Mouse (Mus musculus) midbrain, embryonic 11.5 days (tissue): ENCODE measurements around the gene Clpx. TPM values are rescaled to one million over a fixed set of nuclear protein-coding genes. Genes with fewer than 3 reads are reported as not detected.
"Not testable (repeated sequence)": the region's sequence is repeated elsewhere in the genome, so short reads cannot be mapped to it uniquely, and the experiment has no call there.

Experiments
- ATAC-seq: fragments of 200-750 bp; cut with Nextera tagmentation; 2 replicates; pipeline ENCODE4 v1.8.0; 2017; ENCODE audit warnings: moderate TSS enrichment, moderate library complexity; ENCODE audit not compliant: low FRiP score
- DNase-seq: peaks from one replicate; pipeline ENCODE4 v3.0.0; 2015; ENCODE audit warnings: low spot score; ENCODE audit errors: missing footprints
- H3K27ac ChIP-seq: fragments of 300-500 bp; sonication (generic); 2 replicates; pipeline ENCODE4 v1.5.1; 2014; ENCODE audit warnings: low read depth, low read length
- H3K27me3 ChIP-seq: fragments of 300-500 bp; sonication (generic); 2 replicates; pipeline ENCODE4 v1.6.1; 2014; ENCODE audit warnings: mild to moderate bottlenecking, low read length, moderate library complexity, mixed read lengths; ENCODE audit not compliant: control insufficient read depth, insufficient read depth
- H3K36me3 ChIP-seq: fragments of 300-500 bp; sonication (generic); 2 replicates; pipeline ENCODE4 v1.6.1; 2014; ENCODE audit warnings: mild to moderate bottlenecking, low read length, moderate library complexity, mixed read lengths; ENCODE audit not compliant: control insufficient read depth, insufficient read depth
- H3K4me1 ChIP-seq: fragments of 300-500 bp; sonication (generic); 2 replicates; pipeline ENCODE4 v1.6.1; 2014; ENCODE audit warnings: low read length; ENCODE audit not compliant: control insufficient read depth, insufficient read depth
- H3K4me2 ChIP-seq: fragments of 300-500 bp; sonication (generic); 2 replicates; pipeline ENCODE4 v1.6.1; 2014; ENCODE audit warnings: mild to moderate bottlenecking, moderate library complexity
- H3K4me3 ChIP-seq: fragments of 300-500 bp; sonication (generic); 2 replicates; pipeline ENCODE4 v1.5.1; 2014; ENCODE audit warnings: low read depth, low read length
- H3K9ac ChIP-seq: fragments of 300-500 bp; sonication (generic); 2 replicates; pipeline ENCODE4 v1.6.1; 2014; ENCODE audit warnings: low read length
- H3K9me3 ChIP-seq: fragments of 300-500 bp; sonication (generic); 2 replicates; pipeline ENCODE4 v1.6.1; 2016; ENCODE audit warnings: low read length; ENCODE audit not compliant: control insufficient read depth
- WGBS: fragments of 180-500 bp; shearing (Covaris S2); extraction: QIAGEN DNeasy Blood & Tissue Kit; methylation state at CpG from one replicate; pipeline ENCODE4 v1.1.7; 2014; 5-methylcytosine and 5-hydroxymethylcytosine counted together
- polyA plus RNA-seq: library from polyadenylated mRNA; unstranded; fragments of >200 nt; fragmentation: Nextera tagmentation; extraction: Ambion mirVana; gene quantifications from 2 replicates; pipeline ENCODE4 v1.2.1, GENCODE M21; 2014

The Clpx gene
- polyA plus RNA-seq, 1 experiment from 2014 or later: 45.8 TPM

DNA sequence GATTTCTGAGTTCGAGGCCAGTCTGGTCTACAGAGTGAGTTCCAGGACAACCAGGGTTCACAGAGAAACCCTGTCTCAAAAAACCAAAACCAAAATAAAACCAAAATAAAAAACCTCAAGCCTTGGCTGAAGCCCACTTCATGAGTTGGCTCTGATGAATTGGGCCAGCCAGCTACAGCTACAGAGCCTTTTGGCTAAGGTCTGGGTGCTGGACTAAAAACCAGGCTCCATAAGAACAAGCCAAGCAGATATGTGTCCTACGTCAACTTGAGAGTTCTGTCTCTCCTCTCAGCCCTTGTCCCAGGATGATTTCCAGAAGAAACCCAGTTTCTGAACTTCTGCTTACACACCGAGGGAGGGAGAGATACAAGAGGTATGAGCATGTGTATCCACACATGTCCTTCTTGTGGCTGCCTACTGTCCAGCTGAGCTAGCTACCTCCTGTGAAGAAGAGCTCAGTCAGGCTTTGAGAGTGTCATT lies 31.4 kb upstream of the Clpx start:
- H3K27me3 ChIP-seq: no peaks in the 10 kb centered on the region
- 93% methylated on average over 3 of the region's 3 CpGs for WGBS
- H3K36me3 ChIP-seq: no peaks in the 10 kb centered on the region

DNA sequence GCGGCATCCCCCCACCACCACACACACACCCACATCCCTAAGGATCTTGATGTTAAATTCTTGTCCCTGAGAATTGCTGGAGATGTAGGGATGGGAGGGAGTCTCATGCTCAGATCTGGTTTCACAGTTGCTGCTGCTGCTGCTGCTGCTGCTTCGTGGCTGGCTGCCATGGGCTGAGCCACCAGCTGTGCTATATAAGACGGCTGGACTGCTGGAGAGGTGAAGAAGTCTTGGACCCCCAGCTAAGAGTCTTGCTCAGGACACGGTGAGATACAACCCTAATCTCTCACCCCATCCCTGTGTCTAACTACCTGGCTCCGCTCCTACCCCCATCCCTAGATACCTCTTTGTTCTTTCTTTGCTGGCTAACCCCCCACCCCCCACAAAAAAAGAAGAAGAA lies 29.1 kb upstream of the Clpx start, which contains the start of gene Cilp:
Cilp (plus strand) TSS at position 222 of the 400 bp plus-strand sequence.
- Histone ChIP-seq H3K9me3 (no peaks in the 10 kb centered on the region), H3K27me3 (no peaks in the 10 kb centered on the region), H3K4me3 (no peak within 1 kb of the TSS), H3K4me2 (no peak within 1 kb of the TSS), H3K27ac (no peak within 1 kb of the TSS), H3K36me3 (no peaks in the 10 kb centered on the region), H3K9ac (no peak within 1 kb of the TSS), H3K4me1 (no peaks in the 10 kb centered on the region)
- no peak for ATAC-seq
- no peak for DNase-seq
- WGBS: 55% methylated on average over 5 of the region's 5 CpGs

More for the DNA sequence above, 31.4 kb upstream of the Clpx start:
- H3K4me2 ChIP-seq: no peak overlapping the region
- H3K4me1 ChIP-seq: no peaks in the 10 kb centered on the region
- no peak for ATAC-seq
- no peak overlapping the region for H3K4me3 ChIP-seq
- no peak for DNase-seq
- no peak overlapping the region for H3K27ac ChIP-seq
- no peak overlapping the region for H3K9ac ChIP-seq
- H3K9me3 ChIP-seq: no peaks in the 10 kb centered on the region

DNA sequence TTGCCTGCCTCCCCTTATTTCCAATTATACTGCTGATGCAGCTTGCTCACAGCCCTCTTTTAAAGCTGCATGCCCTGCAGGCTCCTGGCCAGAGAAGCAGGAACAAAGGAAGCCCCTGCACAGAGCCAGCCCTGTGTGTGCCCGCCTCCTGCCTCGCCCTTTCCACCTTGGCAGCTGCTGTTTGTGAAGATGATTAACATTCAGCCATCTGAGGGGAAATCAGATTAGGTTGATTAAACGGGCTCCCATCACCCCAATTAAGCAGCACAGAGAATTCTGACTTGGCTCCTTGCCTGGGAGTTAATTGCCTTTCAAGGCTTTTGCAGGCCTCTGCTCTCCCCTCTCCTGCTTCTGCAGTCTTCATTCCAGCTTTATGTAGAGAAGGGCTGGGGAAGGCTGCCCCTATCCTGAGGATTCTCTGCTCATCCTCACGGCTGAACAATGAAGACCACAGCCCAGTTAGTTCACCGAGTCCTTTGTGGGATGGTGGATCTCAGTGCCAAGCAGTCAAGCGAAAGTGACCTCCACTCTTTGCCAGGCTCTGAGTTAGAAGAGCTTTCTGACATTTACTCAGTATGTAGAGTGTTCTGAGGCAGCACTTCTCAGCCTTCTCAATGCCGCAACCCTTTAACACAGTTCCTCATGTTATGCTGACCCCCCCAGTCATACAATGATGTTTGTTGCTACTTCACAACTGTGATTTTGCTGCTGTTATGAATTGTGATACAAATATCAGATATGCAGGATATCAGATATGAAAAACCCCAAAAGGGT lies 26.1 kb upstream of the Clpx start:
- peak overlapping the region; percentile 39; the same call in 1 of the 2 replicates for H3K9ac ChIP-seq
- H3K4me2 ChIP-seq: no peak overlapping the region
- 0 out of 2 replicates have a peak, but pooled peaks have one; percentile 48 for ATAC-seq

DNA sequence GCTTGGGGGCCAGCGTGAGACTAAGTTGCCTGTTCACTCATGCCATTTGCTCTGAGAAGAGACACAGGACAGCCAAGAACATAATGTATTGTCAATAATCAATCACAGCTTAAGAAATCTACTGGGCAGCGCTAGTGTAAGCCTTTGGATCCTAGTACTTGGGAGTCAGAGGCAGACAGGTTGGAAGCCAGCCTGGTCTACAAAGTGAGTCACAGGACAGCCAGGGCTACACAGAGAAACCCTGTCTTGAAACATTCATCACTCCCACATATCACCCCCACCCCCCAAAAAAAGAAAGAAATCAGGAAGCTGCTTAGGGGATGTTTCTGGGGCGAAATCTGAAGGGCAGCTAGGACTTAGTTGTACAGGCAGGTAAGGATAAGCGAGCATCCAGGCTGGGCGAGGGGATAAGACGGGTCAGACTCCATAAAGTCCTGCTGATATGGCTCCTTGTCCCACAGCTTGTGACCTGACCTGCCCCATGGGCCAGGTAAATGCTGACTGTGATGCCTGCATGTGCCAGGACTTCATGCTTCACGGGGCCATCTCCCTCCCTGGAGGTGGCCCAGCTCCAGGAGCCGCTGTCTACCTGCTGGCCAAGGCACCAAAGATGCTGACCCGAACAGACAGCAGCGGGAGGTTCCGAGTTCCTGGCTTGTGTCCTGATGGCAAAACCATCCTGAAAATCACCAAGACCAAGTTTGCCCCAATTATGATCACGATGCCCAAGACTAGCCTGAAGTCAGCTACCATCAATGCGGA lies 20.8 kb upstream of the Clpx start:
- no peak for ATAC-seq
- Histone ChIP-seq H3K4me2 (no peak overlapping the region), H3K27me3 (no peaks in the 10 kb centered on the region), H3K4me1 (no peaks in the 10 kb centered on the region), H3K27ac (no peak overlapping the region), H3K36me3 (no peaks in the 10 kb centered on the region), H3K9ac (no peak overlapping the region), H3K9me3 (no peaks in the 10 kb centered on the region), H3K4me3 (no peak overlapping the region)
- WGBS: 86% methylated on average over 13 of the region's 13 CpGs
- DNase-seq: no peak

More for the DNA sequence above, 26.1 kb upstream of the Clpx start:
- DNase-seq: no peak
- WGBS: 30% methylated on average over 7 of the region's 7 CpGs
- Histone ChIP-seq H3K4me1 (no peaks in the 10 kb centered on the region), H3K36me3 (no peaks in the 10 kb centered on the region), H3K27me3 (no peaks in the 10 kb centered on the region), H3K4me3 (no peak overlapping the region), H3K9me3 (no peaks in the 10 kb centered on the region), H3K27ac (peak overlapping the region; percentile 55)

DNA sequence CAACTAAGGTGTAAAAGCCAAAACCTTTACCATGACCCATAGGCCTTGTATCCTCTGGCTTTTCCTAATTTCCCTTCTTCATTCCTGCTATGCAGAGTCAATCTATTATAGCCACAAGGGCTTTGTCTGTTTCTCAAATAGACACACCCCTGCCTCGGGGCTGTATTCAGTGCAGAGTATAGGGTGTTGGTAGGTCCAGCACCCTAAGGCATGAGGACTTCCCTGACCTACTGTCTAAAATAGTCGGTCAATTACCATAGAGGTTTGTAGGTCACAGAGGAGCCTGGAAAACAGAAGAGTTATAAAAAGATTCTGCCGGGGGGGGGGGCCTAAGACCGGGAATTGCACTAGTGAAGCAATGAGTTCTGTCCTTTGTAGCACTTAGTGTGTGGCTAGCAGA lies 20.2 kb upstream of the Clpx start:
- no peaks in the 10 kb centered on the region for H3K27me3 ChIP-seq
- no peaks in the 10 kb centered on the region for H3K36me3 ChIP-seq
- DNase-seq (peak; percentile 37), ATAC-seq (no peak)
- H3K4me1 ChIP-seq: no peaks in the 10 kb centered on the region
- no peak overlapping the region for H3K27ac ChIP-seq
- H3K9me3 ChIP-seq: no peaks in the 10 kb centered on the region
- H3K9ac ChIP-seq: no peak overlapping the region
- no peak overlapping the region for H3K4me2 ChIP-seq
- H3K4me3 ChIP-seq: no peak overlapping the region
- WGBS: 88% methylated on average over 4 of the region's 4 CpGs

DNA sequence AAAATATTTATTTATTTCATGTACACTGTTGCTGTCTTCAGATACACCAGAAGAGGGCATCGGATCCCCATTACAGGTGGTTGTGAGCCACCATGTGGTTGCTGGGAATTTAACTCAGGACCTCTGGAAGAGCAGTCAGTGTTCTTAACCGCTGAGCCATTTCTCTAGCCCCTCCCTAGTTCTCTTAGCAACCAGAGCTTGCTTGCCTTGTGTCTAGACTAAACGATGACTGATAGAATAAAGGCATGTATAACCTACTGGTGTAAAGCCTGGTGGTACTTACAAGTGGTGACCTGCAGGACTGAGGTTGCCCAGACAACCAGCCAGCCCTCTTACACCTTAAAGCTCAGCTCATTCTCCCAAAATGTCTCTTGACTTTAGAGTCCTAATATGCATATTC lies 19.2 kb upstream of the Clpx start:
- H3K27ac ChIP-seq, H3K4me1 ChIP-seq, H3K9me3 ChIP-seq, H3K9ac ChIP-seq, H3K36me3 ChIP-seq, H3K4me2 ChIP-seq, H3K4me3 ChIP-seq, ATAC-seq, H3K27me3 ChIP-seq: not testable (repeated sequence)
- WGBS: 79% methylated on average over 3 of the region's 3 CpGs
- DNase-seq: peak; percentile 8

DNA sequence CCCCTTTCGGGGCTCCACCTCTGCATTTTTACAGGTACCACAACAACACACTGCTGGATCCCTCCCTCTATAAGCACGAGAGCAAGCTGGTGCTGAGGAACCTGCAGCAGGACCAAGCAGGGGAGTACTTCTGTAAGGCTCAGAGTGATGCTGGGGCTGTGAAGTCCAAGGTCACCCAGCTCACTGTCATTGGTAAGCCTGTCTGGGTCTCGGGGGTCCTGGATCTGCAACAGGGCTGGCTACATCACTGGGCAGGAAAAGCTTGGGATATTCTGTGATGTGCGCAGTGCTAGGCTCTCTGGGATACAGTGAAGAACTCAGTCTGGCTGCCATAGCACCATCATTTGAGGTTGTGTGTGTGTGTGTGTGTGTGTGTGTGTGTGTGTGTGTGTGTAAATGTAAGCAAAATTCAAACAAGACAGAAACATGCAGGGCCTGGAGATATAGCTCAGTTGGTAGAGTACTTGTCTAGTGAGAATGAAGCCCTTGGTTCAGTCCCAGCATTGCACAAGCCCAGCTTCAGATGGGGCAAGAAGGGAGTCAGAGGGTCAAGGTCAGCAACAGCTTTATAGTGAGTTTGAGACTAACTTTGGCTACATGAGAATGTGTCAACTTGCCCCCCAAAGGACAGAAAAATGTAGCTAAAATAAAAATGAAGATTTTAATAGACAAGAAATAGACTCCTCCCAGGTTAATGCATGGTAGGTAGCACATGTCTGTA lies 18.1 kb upstream of the Clpx start:
- Histone ChIP-seq H3K4me3 (no peak overlapping the region), H3K9me3 (no peaks in the 10 kb centered on the region), H3K27me3 (no peaks in the 10 kb centered on the region), H3K4me1 (no peaks in the 10 kb centered on the region), H3K27ac (no peak overlapping the region), H3K9ac (no peak overlapping the region), H3K4me2 (no peak overlapping the region), H3K36me3 (no peaks in the 10 kb centered on the region)
- ATAC-seq: no peak
- peak; percentile 72 for DNase-seq
- 83% methylated on average over 4 of the region's 4 CpGs for WGBS

DNA sequence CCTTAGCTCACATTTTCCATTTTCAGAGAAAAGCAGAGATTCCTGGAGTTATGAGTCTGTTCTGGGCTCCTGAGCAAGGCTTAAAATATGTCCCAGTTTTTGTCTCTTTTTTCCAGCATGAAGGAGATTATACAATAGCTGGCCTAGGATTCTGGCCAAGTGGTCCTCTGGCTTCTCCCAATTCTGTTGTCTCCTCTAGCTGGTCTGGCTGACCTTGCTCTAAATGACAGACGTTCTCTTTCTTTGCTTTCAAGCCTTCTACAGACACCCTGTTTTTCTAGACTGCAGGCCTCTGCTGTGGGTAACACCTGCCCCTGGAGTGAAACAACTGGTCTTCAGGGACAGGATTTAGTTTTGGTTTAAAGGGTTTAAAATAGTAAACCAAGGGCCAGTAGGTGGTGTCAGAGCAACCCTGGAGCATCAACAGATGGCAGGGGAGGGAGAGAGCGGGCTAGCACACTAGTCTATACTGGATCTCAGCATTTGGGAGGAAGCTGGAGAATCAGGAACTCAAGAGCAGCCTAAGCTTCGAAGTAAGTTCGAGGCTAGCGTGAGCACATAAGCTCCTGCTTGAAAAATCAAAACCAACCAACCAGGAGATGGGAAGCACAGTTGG lies 12.4 kb upstream of the Clpx start:
- no peaks in the 10 kb centered on the region for H3K27me3 ChIP-seq
- no peaks in the 10 kb centered on the region for H3K36me3 ChIP-seq
- H3K4me2 ChIP-seq: no peak overlapping the region
- DNase-seq: no peak
- no peak overlapping the region for H3K27ac ChIP-seq
- no peak overlapping the region for H3K4me3 ChIP-seq
- no peak overlapping the region for H3K9ac ChIP-seq
- H3K4me1 ChIP-seq: no peaks in the 10 kb centered on the region
- ATAC-seq: no peak
- 73% methylated on average over 5 of the region's 5 CpGs for WGBS
- H3K9me3 ChIP-seq: no peaks in the 10 kb centered on the region
